Mouse (Mus musculus): ENCODE measurements around the gene Mrpl11. TPM values are rescaled to one million over a fixed set of nuclear protein-coding genes. Genes with fewer than 3 reads are reported as not detected.
A peak's percentile ranks its signal among the peaks of the same experiment; 100 is the strongest.
"Not testable (repeated sequence)": the region's sequence is repeated elsewhere in the genome, so short reads cannot be mapped to it uniquely, and the experiment has no call there.

Gene Mrpl11
- polyA plus RNA-seq, 1 experiment: 68.5 TPM

- 76% methylated on average over 2 of the region's 2 CpGs for WGBS
- H3K4me1 ChIP-seq (ENCODE audit: control insufficient read depth, insufficient read depth, low read length): peaks cover 7% of the 10 kb centered on the region
- TF ChIP-seq POLR2A (IDR thresholded peaks at IDR 0.05; ENCODE audit: borderline replicate concordance, insufficient read depth, low read length) (no peak), CTCF (IDR thresholded peaks at IDR 0.05; ENCODE audit: borderline replicate concordance, insufficient read depth, low read depth, low read length) (no peak)
- H3K27ac ChIP-seq (ENCODE audit: insufficient read depth, low read length): no peak overlapping the region
- H3K4me3 ChIP-seq (replicated peaks; ENCODE audit: insufficient read depth, low read depth, low read length): no peak overlapping the region
- no peaks in the 10 kb centered on the region for H3K27me3 ChIP-seq (ENCODE audit: control insufficient read depth, insufficient read depth, low read length)
- DNase-seq: no peak
Observed at GRCm38 (mm10) chr19:4936896-4937295, 25.1 kb upstream of the Mrpl11 start.

DNA sequence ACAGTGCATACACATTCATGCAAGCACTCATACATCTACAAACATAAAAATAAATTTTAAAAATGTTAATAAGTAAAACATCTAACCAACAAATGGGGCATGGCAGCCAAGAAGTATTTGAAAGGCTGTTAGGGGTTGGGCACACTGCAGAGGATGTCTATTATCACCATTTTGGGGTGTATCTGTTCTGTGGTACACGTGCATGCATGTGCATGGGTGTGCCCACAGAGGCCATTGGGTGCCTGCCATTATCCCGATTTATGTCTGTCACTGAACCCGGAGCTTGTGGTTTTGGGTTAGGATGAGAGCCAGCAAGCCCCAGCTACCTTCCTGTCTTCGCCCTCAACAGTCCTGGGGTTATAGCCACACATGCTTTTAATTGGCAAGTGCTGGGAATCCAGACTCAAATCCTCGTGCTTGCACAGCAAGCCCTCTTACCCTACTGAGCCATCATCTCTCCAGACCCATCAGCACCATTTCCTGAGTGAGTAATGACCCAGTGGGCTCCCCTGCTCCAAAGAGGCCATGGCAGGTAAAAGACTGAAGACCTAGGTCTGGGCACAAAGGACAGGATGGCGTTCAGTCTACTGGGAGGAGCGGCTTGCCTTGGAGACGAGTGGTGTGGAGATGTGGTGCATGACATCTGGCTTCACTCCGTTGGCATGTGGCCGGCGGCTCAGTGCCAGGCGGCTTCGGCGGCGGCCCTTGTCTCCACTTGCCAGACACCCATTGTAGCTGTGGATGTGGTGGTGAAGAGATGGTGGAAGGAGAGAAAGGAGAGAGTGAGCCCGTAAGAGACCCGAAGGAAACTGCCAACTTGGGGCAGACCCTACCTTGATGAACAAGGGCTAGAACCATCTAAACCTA, 24.3 kb upstream of the Mrpl11 start:
- peak; percentile 25 to 38 for DNase-seq
- no peak for TF ChIP-seq POLR2A (IDR thresholded peaks at IDR 0.05; ENCODE audit: borderline replicate concordance, insufficient read depth, low read length)
- no peak for TF ChIP-seq CTCF (IDR thresholded peaks at IDR 0.05; ENCODE audit: borderline replicate concordance, insufficient read depth, low read depth, low read length)
- no peaks in the 10 kb centered on the region for H3K27me3 ChIP-seq (ENCODE audit: control insufficient read depth, insufficient read depth, low read length)
- peaks cover 7% of the 10 kb centered on the region for H3K4me1 ChIP-seq (ENCODE audit: control insufficient read depth, insufficient read depth, low read length)
- 22% methylated on average over 17 of the region's 17 CpGs for WGBS
- no peak overlapping the region for H3K4me3 ChIP-seq (replicated peaks; ENCODE audit: insufficient read depth, low read depth, low read length)
- H3K27ac ChIP-seq (ENCODE audit: insufficient read depth, low read length): no peak overlapping the region

DNA sequence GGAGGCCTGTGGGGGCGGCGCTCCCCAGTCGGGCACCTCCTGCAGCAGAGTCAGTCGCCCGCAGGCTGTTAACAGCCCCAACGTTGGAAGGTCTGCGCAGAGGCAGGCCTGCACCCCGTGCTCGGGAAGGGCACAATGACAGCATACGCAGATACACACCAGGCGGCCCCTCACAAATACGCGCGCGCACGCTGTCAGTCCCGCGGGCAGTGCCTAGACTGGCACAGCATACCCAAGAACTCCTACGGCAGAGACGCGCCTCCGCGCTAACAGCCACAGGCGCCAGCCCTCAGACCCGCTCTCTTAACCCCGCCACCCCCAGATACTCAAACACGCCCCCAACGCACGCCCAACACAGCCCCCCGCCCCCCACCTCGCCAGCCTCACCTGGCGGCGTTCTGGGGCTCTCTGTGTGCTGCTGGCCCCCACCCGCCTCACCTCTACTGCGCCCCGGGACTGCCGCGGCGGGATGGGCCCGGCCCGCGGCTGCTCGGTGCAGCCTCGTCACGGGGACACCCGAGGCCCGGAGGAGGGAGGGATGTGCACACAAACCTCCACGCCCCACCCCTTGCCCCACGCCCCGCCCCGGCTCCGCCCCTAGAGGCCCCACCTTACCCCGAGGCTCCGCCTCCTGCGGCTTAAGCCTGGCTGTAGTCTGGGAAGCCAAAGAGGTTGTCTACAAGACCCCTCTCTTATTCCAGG, 19.2 kb upstream of the Mrpl11 start, which contains the start of gene Peli3:
Gene Peli3, minus strand, starts transcription at position 577 of the 702 bp plus-strand sequence.
- Histone ChIP-seq H3K27me3 (ENCODE audit: control insufficient read depth, insufficient read depth, low read length) (no peaks in the 10 kb centered on the region), H3K4me1 (ENCODE audit: control insufficient read depth, insufficient read depth, low read length) (peaks cover 12% of the 10 kb centered on the region; the same call in 1 of the 2 replicates), H3K27ac (ENCODE audit: insufficient read depth, low read length) (peak within 1 kb of the TSS; percentile 75), H3K4me3 (replicated peaks; ENCODE audit: insufficient read depth, low read depth, low read length) (peak within 1 kb of the TSS; percentile 89)
- TF ChIP-seq POLR2A (IDR thresholded peaks at IDR 0.05; ENCODE audit: borderline replicate concordance, insufficient read depth, low read length) (peak; percentile 48; the same call in 1 of the 2 replicates), CTCF (IDR thresholded peaks at IDR 0.05; ENCODE audit: borderline replicate concordance, insufficient read depth, low read depth, low read length) (no peak)
- DNase-seq: peak; percentile 87 to 88
- under 1% methylated on average over 54 of the region's 55 CpGs for WGBS

DNA sequence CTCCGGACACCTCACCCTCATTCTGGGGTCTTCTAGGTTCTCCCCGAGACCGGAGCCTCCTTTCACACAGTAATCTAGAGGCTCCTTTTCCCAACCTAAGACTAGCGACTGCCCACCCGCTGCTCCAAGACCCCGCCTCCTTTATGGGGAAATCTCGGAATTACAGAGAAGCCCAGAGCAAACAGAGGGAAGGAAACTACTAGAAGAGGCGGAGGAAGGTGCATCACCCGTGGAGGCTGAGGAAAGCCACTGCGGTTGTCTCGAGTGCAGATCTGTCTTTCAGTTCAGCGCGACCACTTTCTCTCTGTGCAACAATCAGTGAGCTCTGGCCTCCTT, 18.7 kb upstream of the Mrpl11 start:
- Histone ChIP-seq H3K27me3 (ENCODE audit: control insufficient read depth, insufficient read depth, low read length) (no peaks in the 10 kb centered on the region), H3K4me3 (replicated peaks; ENCODE audit: insufficient read depth, low read depth, low read length) (peak overlapping the region; percentile 89), H3K4me1 (ENCODE audit: control insufficient read depth, insufficient read depth, low read length) (peaks cover 8% of the 10 kb centered on the region; the same call in 1 of the 2 replicates), H3K27ac (ENCODE audit: insufficient read depth, low read length) (peak overlapping the region; percentile 75)
- no peak for TF ChIP-seq POLR2A (IDR thresholded peaks at IDR 0.05; ENCODE audit: borderline replicate concordance, insufficient read depth, low read length)
- TF ChIP-seq CTCF (IDR thresholded peaks at IDR 0.05; ENCODE audit: borderline replicate concordance, insufficient read depth, low read depth, low read length): no peak
- WGBS: 4% methylated on average over 13 of the region's 13 CpGs
- DNase-seq: no peak

- Histone ChIP-seq H3K27me3 (ENCODE audit: control insufficient read depth, insufficient read depth, low read length) (no peaks in the 10 kb centered on the region), H3K4me1 (ENCODE audit: control insufficient read depth, insufficient read depth, low read length) (peaks cover 8% of the 10 kb centered on the region; the same call in 1 of the 2 replicates), H3K4me3 (replicated peaks; ENCODE audit: insufficient read depth, low read depth, low read length) (no peak overlapping the region), H3K27ac (ENCODE audit: insufficient read depth, low read length) (no peak overlapping the region)
- TF ChIP-seq POLR2A (IDR thresholded peaks at IDR 0.05; ENCODE audit: borderline replicate concordance, insufficient read depth, low read length) (no peak), CTCF (IDR thresholded peaks at IDR 0.05; ENCODE audit: borderline replicate concordance, insufficient read depth, low read depth, low read length) (no peak)
- WGBS: 41% methylated on average over 6 of the region's 6 CpGs
- DNase-seq: no peak
Observed at GRCm38 (mm10) chr19:4945540-4945939, 16.4 kb upstream of the Mrpl11 start.

- H3K27ac ChIP-seq (ENCODE audit: insufficient read depth, low read length); H3K4me1 ChIP-seq (ENCODE audit: control insufficient read depth, insufficient read depth, low read length); H3K27me3 ChIP-seq (ENCODE audit: control insufficient read depth, insufficient read depth, low read length); H3K4me3 ChIP-seq (replicated peaks; ENCODE audit: insufficient read depth, low read depth, low read length); DNase-seq: not testable (repeated sequence)
- WGBS: 68% methylated on average over 9 of the region's 9 CpGs
Observed at GRCm38 (mm10) chr19:4948641-4949040, 13.3 kb upstream of the Mrpl11 start.

GRCm38 (mm10) chr19:4968236-4968635, 6.3 kb downstream of the Mrpl11 start:
- 90% methylated on average over 2 of the region's 2 CpGs for WGBS
- Histone ChIP-seq H3K27me3 (ENCODE audit: control insufficient read depth, insufficient read depth, low read length) (no peaks in the 10 kb centered on the region), H3K4me3 (replicated peaks; ENCODE audit: insufficient read depth, low read depth, low read length) (no peak overlapping the region), H3K27ac (ENCODE audit: insufficient read depth, low read length) (no peak overlapping the region), H3K4me1 (ENCODE audit: control insufficient read depth, insufficient read depth, low read length) (no peaks in the 10 kb centered on the region)
- DNase-seq: no peak
- TF ChIP-seq CTCF (IDR thresholded peaks at IDR 0.05; ENCODE audit: borderline replicate concordance, insufficient read depth, low read depth, low read length): peak; percentile 47; the same call in 1 of the 2 replicates
- no peak for TF ChIP-seq POLR2A (IDR thresholded peaks at IDR 0.05; ENCODE audit: borderline replicate concordance, insufficient read depth, low read length)

DNA sequence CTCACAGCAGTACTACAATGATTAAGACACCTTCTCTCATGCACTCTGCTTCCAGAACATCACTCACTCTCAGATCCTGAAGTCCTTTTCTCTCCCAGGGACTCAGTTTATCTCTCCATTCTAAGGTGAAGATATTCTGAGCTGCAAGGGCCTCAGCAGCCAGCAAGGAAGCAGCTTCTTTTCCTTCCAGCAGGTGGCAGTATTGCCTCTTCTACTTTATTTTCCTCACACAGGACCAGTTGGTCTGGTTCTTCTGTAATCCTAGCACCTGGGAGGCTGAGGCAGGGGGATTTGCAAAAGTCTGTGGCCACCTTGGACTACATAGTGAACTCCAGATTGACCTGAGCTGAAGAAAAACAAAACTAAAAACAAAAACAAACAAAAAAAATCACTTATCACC, 19.8 kb downstream of the Mrpl11 start:
- peak; percentile 70 to 77 for DNase-seq
- H3K27me3 ChIP-seq (ENCODE audit: control insufficient read depth, insufficient read depth, low read length): 0 out of 2 replicates have a peak, but pooled peaks cover 1% of the 10 kb centered on the region
- H3K27ac ChIP-seq (ENCODE audit: insufficient read depth, low read length): no peak overlapping the region
- H3K4me3 ChIP-seq (replicated peaks; ENCODE audit: insufficient read depth, low read depth, low read length): no peak overlapping the region
- peak; percentile 84 for TF ChIP-seq CTCF (IDR thresholded peaks at IDR 0.05; ENCODE audit: borderline replicate concordance, insufficient read depth, low read depth, low read length)
- no peak for TF ChIP-seq POLR2A (IDR thresholded peaks at IDR 0.05; ENCODE audit: borderline replicate concordance, insufficient read depth, low read length)
- H3K4me1 ChIP-seq (ENCODE audit: control insufficient read depth, insufficient read depth, low read length): no peaks in the 10 kb centered on the region

Data from cerebellum, adult 2 months (tissue).